In genomic region chr17:43229621-43230513, GRCm38 (mm10) we compare ENCODE assay signal across 8 mouse cellular contexts. TPM values are rescaled to one million over a fixed set of nuclear protein-coding genes. Genes with fewer than 3 reads are reported as not detected.
DNase-seq lines count a peak whose midpoint lies in the region; ATAC-seq and TF ChIP-seq lines count a peak whose summit lies in the region.

No protein-coding gene starts in this region.

- 36% methylated on average over 12 of the region's 12 CpGs for WGBS in hindbrain, postnatal 0 days

- H3K4me1 ChIP-seq in hindbrain, postnatal 0 days (ENCODE audit: insufficient read depth, low read length), result no peaks in the 10 kb centered on the region; the same call in 1 of the 2 replicates
- peaks cover 25% of the 10 kb centered on the region for H3K4me1 ChIP-seq in megakaryocyte, embryonic 14.5 days

- TF ChIP-seq CTCF in gastrocnemius, adult 2 months (IDR thresholded peaks at IDR 0.05), result peak; percentile 85
- TF ChIP-seq CTCF in hindbrain, postnatal 0 days (IDR thresholded peaks at IDR 0.05; ENCODE audit: low read depth), result peak; percentile 82

- H3K27me3 ChIP-seq in hindbrain, postnatal 0 days (ENCODE audit: insufficient read depth, low read length), result no peaks in the 10 kb centered on the region
- H3K27me3 ChIP-seq in megakaryocyte, embryonic 14.5 days (replicated peaks), result peaks cover 7% of the 10 kb centered on the region

- intact Hi-C loops in gastrocnemius, adult 2 months (cut with DNase I), result loop anchor here (1.0 to 5.0 kb wide), 3 partner anchors 88 to 214 kb away; partner anchors contain the start of gene Tnfrsf21

- H3K9ac ChIP-seq in hindbrain, postnatal 0 days (replicated peaks; ENCODE audit: low read length), result no peak overlapping the region

- no peaks in the 10 kb centered on the region for H3K9me3 ChIP-seq in hindbrain, postnatal 0 days (ENCODE audit: low read length)
- H3K9me3 ChIP-seq in megakaryocyte, embryonic 14.5 days, result no peaks in the 10 kb centered on the region

- H3K4me3 ChIP-seq in gastrocnemius, adult 2 months, result peak overlapping the region; percentile 66
- peak overlapping the region; percentile 15 for H3K4me3 ChIP-seq in hindbrain, postnatal 0 days (ENCODE audit: low read length)
- peak overlapping the region; percentile 53 for H3K4me3 ChIP-seq in megakaryocyte, embryonic 14.5 days (replicated peaks)

- no peaks in the 10 kb centered on the region for H3K36me3 ChIP-seq in hindbrain, postnatal 0 days (ENCODE audit: insufficient read depth, low read length)
- H3K36me3 ChIP-seq in megakaryocyte, embryonic 14.5 days (replicated peaks; ENCODE audit: low read length), result no peaks in the 10 kb centered on the region

- DNase-seq in adrenal gland, adult (ENCODE audit: inconsistent age in 2 of 2, low spot score in 1 of 2), result peak; percentile 43 to 86
- DNase-seq in cerebellum, postnatal 25 days, result peak; percentile 74 to 83
- DNase-seq in gastrocnemius, adult 2 months, result peak; percentile 74
- peak; percentile 92 for DNase-seq in hindbrain, postnatal 0 days (ENCODE audit: low spot score)
- peak; percentile 60 to 78 for DNase-seq in left cerebral cortex, adult 18-20 months (ENCODE audit: low spot score in 2 of 2)
- peak; percentile 78 to 87 for DNase-seq in right cerebral cortex, postnatal 10 days (ENCODE audit: low spot score in 2 of 2)
- no peak for DNase-seq in MN1 (ENCODE audit: low spot score)

- ATAC-seq in hindbrain, postnatal 0 days, result peak; percentile 91

- peak overlapping the region; percentile 61 for H3K27ac ChIP-seq in gastrocnemius, adult 2 months
- H3K27ac ChIP-seq in hindbrain, postnatal 0 days, result no peak overlapping the region

- H3K4me2 ChIP-seq in hindbrain, postnatal 0 days (ENCODE audit: low read depth, low read length), result peak overlapping the region; percentile 54

RNA-seq across cellular contexts. Expression of gene Adgrf1, which starts 40.3 kb away (rescaled TPM):
- total RNA-seq in gastrocnemius, adult 2 months (2021), result not detected
- total RNA-seq in hindbrain, postnatal 0 days (2014; rRNA removed), result 0.11 TPM in 1 of 2 replicates, not detected in the other
- not detected in 2 replicates for polyA plus RNA-seq in hindbrain, postnatal 0 days (2015; fragmentation: Nextera tagmentation; extraction: Ambion mirVana)
- not detected for total RNA-seq in left cerebral cortex, adult 18-20 months (2021)
- polyA plus RNA-seq in megakaryocyte, embryonic 14.5 days (2012; ENCODE audit: insufficient read depth, low replicate concordance), result not detected in 2 replicates

Comparison
In these comparisons a context has a peak if more than half of its experiments do, and no peak if none do; other contexts are left out.
1. H3K4me3 ChIP-seq: peak in every context shown above with its lines; median percentile 66 in gastrocnemius, adult 2 months; 53 in megakaryocyte, embryonic 14.5 days; 15 in hindbrain, postnatal 0 days.